In genomic region chr7:99449063-99449462, GRCm38 (mm10) we compare ENCODE assay signal across 13 mouse cellular contexts. TPM values are rescaled to one million over a fixed set of nuclear protein-coding genes. Genes with fewer than 3 reads are reported as not detected.
DNase-seq lines count a peak whose midpoint lies in the region; ATAC-seq lines count a peak whose summit lies in the region.
"Had no signal": no experiment of that assay in that cellular context is flagged by ENCODE, and none has a peak within 500 bp of the region (broad histone marks: within the 10 kb centered on the region; RNA-seq: fewer than 3 reads in every experiment).

No protein-coding gene starts in this region.

- DNase-seq in CD4-positive helper T cell, adult 2 months (ENCODE audit: low read depth, low spot score): peak; percentile 60
- DNase-seq in MEL-GATA-1-ER (ENCODE audit: extremely low read depth, low read depth): peak; percentile 12
- peak; percentile 71 for DNase-seq in naive thymus-derived CD4-positive, alpha-beta T cell, adult 2 months (ENCODE audit: low read depth)
- DNase-seq in cerebellum, adult 11 months: no peak
- DNase-seq in heart, postnatal 10 days: no peak
- no peak for DNase-seq in testis, postnatal 10 days (ENCODE audit: low spot score)
- no peak for DNase-seq in heart, postnatal 14 days
- DNase-seq: cerebellum, postnatal 25 days; kidney, adult 8-10 months; right cerebral cortex, postnatal 4 days had no signal

- peak; percentile 54 to 56; a peak in 3 of 4 replicates for ATAC-seq in hematopoietic stem cell, adult 5-6 weeks (replicated peaks in 1 of 2; ENCODE audit: insufficient read depth in 1 of 2, low FRiP score in 2 of 2, low TSS enrichment in 1 of 2, low read depth in 1 of 2, poor library complexity in 2 of 2, severe bottlenecking in 2 of 2)
- ATAC-seq: liver, embryonic 12.5 days; Patski had no signal

- intact Hi-C loops in heart, postnatal 10 days (cut with DNase I): no loop called here
- intact Hi-C loops in heart, postnatal 14 days (cut with DNase I): no loop called here

RNA-seq across cellular contexts. Expression of gene Klhl35, which starts 16.7 kb away (rescaled TPM):
- total RNA-seq in hematopoietic stem cell, adult 5-6 weeks (2017): 3.4 TPM in 1 of 2 replicates, not detected in the other
- under 1 TPM; 0.35 to 0.62 TPM for total RNA-seq in heart, postnatal 10 days (2021)
- under 1 TPM; 0.15 to 0.29 TPM for total RNA-seq in heart, postnatal 14 days (2021)

RNA-seq across cellular contexts. Expression of gene Rps3, which starts 34.5 kb away (rescaled TPM):
- 2,540 and 2,778 TPM in 2 replicates for total RNA-seq in hematopoietic stem cell, adult 5-6 weeks (2017)
- total RNA-seq in heart, postnatal 10 days (2021): 100 to 1,000 TPM; 380 to 408 TPM
- 100 to 1,000 TPM; 289 to 327 TPM for total RNA-seq in heart, postnatal 14 days (2021)

Comparison
In these comparisons a context has a peak if more than half of its experiments do, and no peak if none do; other contexts are left out.
1. DNase-seq: peak in CD4-positive helper T cell, adult 2 months (single experiment), MEL-GATA-1-ER (single experiment) and naive thymus-derived CD4-positive, alpha-beta T cell, adult 2 months (single experiment); none in cerebellum, adult 11 months (single experiment), heart, postnatal 10 days (0 of 2), testis, postnatal 10 days (single experiment) and heart, postnatal 14 days (0 of 2).